Mouse (Mus musculus) natural killer cell, adult 2 months (primary cell): ENCODE data around the gene Zan.

Experiments used
- DNase-seq, 2 experiments: peaks; one replicate each; pipeline ENCODE4 v3.0.0; 2022; ENCODE audit warnings: low spot score in 2 of 2

Zan gene

GRCm38 (mm10) chr5:137351058-137351380, 125.8 kb downstream of the Zan start:
- DNase-seq, result no peak

- no peak for DNase-seq
Observed at GRCm38 (mm10) chr5:137350205-137351057, 126.4 kb downstream of the Zan start.

GRCm38 (mm10) chr5:137349384-137350204, 127.3 kb downstream of the Zan start, which contains the start of gene Ephb4:
Gene Ephb4, plus strand, starts transcription at chr5:137350109.
- no peak for DNase-seq

- no peak for DNase-seq
Observed at GRCm38 (mm10) chr5:137348482-137349383, 128.1 kb downstream of the Zan start.

GRCm38 (mm10) chr5:137347856-137348255, 129.0 kb downstream of the Zan start:
- no peak for DNase-seq

GRCm38 (mm10) chr5:137346983-137347382, 129.9 kb downstream of the Zan start:
- no peak for DNase-seq

- no peak for DNase-seq
Observed at GRCm38 (mm10) chr5:137346388-137346787, 130.5 kb downstream of the Zan start.

- DNase-seq, result no peak
Observed at GRCm38 (mm10) chr5:137345821-137346220, 131.0 kb downstream of the Zan start.

- DNase-seq, result no peak
Observed at GRCm38 (mm10) chr5:137343869-137344268, 133.0 kb downstream of the Zan start.

- DNase-seq, result no peak
Observed at GRCm38 (mm10) chr5:137343412-137343811, 133.5 kb downstream of the Zan start.

- no peak for DNase-seq
Observed at GRCm38 (mm10) chr5:137342407-137343012, 134.4 kb downstream of the Zan start.

- no peak for DNase-seq
Observed at GRCm38 (mm10) chr5:137340222-137340621, 136.6 kb downstream of the Zan start.

- peak; percentile 13 to 17 for DNase-seq
Observed at GRCm38 (mm10) chr5:137339290-137339979, 137.4 kb downstream of the Zan start.

- DNase-seq, result no peak
Observed at GRCm38 (mm10) chr5:137338663-137339289, 138.1 kb downstream of the Zan start.

GRCm38 (mm10) chr5:137338256-137338655, 138.6 kb downstream of the Zan start:
- peak; percentile 45 to 59 for DNase-seq

GRCm38 (mm10) chr5:137337190-137337589, 139.7 kb downstream of the Zan start:
- no peak for DNase-seq

- no peak for DNase-seq
Observed at GRCm38 (mm10) chr5:137335066-137335465, 141.8 kb downstream of the Zan start.

- DNase-seq, result no peak
Observed at GRCm38 (mm10) chr5:137334317-137334716, 142.5 kb downstream of the Zan start.

- peak; percentile 88 to 91 for DNase-seq
Observed at GRCm38 (mm10) chr5:137333512-137334174, 143.2 kb downstream of the Zan start, which contains the start of gene Slc12a9. Gene Slc12a9, minus strand, starts transcription at chr5:137333597.
